Mouse (Mus musculus): ENCODE measurements around the gene Gch1.

DNA sequence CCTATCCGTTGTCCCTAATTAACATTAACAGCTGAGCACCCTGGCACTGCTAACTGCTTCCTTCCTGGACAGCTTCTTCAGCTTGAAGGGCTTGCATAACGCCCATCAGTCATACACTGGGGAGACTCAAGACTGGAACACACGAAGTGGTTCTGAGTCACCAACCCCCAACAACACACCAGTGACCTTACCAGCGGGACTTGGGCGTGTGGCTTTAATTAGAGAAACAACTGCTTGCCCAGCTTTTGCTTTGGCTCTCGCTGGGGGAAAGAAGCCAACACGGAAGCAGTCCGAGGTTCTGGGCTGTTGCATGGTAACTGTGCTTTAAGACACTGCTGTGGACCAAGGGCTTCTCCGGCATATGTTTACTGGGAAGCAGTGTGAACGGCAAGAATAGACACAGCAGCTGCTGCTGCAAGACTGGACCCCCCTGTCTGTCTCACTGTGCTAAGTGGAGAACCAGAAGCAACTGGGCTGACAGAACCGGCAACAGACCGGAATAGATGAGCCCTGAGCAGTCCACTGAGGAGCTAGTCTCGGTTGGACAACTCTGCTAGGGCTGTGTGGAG lies 11.3 kb downstream of the Gch1 start:
- no peak for TF ChIP-seq POLR2A (IDR thresholded peaks at IDR 0.05; ENCODE audit: borderline replicate concordance, extremely low read depth, insufficient read depth, insufficient read length, poor library complexity, severe bottlenecking)
- no peak for TF ChIP-seq CTCF (IDR thresholded peaks at IDR 0.05; ENCODE audit: borderline replicate concordance, extremely low read depth, insufficient read depth, insufficient read length)
